Mouse (Mus musculus) MEL (cell line): ENCODE measurements around the gene Fam129c. TPM values are rescaled to one million over a fixed set of nuclear protein-coding genes. Genes with fewer than 3 reads are reported as not detected.
A peak's percentile ranks its signal among the peaks of the same experiment; 100 is the strongest.

Source experiments
- DNase-seq: peaks from one replicate; pipeline ENCODE4 v3.0.0; 2011; ENCODE audit warnings: low read depth, low spot score
- H3K27ac ChIP-seq: 2 replicates; pipeline ENCODE4 v1.5.1; 2012; ENCODE audit warnings: low read depth, mild to moderate bottlenecking, control low read depth, low read length, moderate library complexity; ENCODE audit not compliant: control insufficient read depth
- H3K27me3 ChIP-seq, 2 experiments: fragments of 150-350 bp in 1 of 2; sonication (generic) in 1 of 2; 2 replicates each; pipeline ENCODE4 v1.6.1; 2012; ENCODE audit warnings: low read length in 2 of 2, mild to moderate bottlenecking in 2 of 2, improper control_type of control experiment in 1 of 2, moderate library complexity in 1 of 2; ENCODE audit not compliant: insufficient read depth in 2 of 2, control insufficient read depth in 1 of 2
- H3K36me3 ChIP-seq, 2 experiments: 2 replicates each; pipeline ENCODE4 v1.6.1; 2012 to 2014; ENCODE audit warnings: low read length in 2 of 2, improper control_type of control experiment in 1 of 2, inconsistent platforms in 1 of 2, mild to moderate bottlenecking in 1 of 2; ENCODE audit not compliant: insufficient read depth in 2 of 2, control insufficient read depth in 1 of 2
- H3K4me1 ChIP-seq, 2 experiments: fragments of 150-350 bp in 1 of 2; sonication (generic) in 1 of 2; 2 replicates each; pipeline ENCODE4 v1.6.1; 2012; ENCODE audit warnings: low read length in 2 of 2, improper control_type of control experiment in 1 of 2, mild to moderate bottlenecking in 1 of 2; ENCODE audit not compliant: insufficient read depth in 2 of 2, control insufficient read depth in 1 of 2
- H3K4me3 ChIP-seq, 2 experiments: fragments of 150-350 bp in 1 of 2; sonication (generic) in 1 of 2; 2 replicates each; pipeline ENCODE4 v1.5.1; 2012; ENCODE audit warnings: low read depth in 2 of 2, low read length in 2 of 2, mild to moderate bottlenecking in 2 of 2, moderate library complexity in 2 of 2, control low read depth in 1 of 2, improper control_type of control experiment in 1 of 2; ENCODE audit not compliant: control insufficient read depth in 1 of 2, insufficient read depth in 1 of 2
- H3K79me2 ChIP-seq: 2 replicates; pipeline ENCODE4 v1.6.1; 2012; ENCODE audit warnings: mild to moderate bottlenecking, low read length, moderate library complexity; ENCODE audit not compliant: control insufficient read depth, poor library complexity, insufficient read depth
- H3K9ac ChIP-seq: 2 replicates; pipeline ENCODE4 v1.6.1; 2012; ENCODE audit warnings: low read depth, mild to moderate bottlenecking, control low read depth, low read length, moderate library complexity; ENCODE audit not compliant: control insufficient read depth, poor library complexity, severe bottlenecking
- H3K9me3 ChIP-seq: fragments of 150-350 bp; sonication (generic); replicated peaks from 2 replicates; pipeline ENCODE4 v1.6.1; 2012; ENCODE audit warnings: mild to moderate bottlenecking, low read length, improper control_type of control experiment, moderate library complexity; ENCODE audit not compliant: insufficient read depth
- CHD2 ChIP-seq: IDR thresholded peaks from 2 replicates; pipeline ENCODE4 v1.6.1; 2011; ENCODE audit warnings: low read length, improper control_type of control experiment
- ETS1 ChIP-seq: IDR thresholded peaks from 2 replicates; pipeline ENCODE4 v1.6.1; 2012; ENCODE audit warnings: low read depth, mild to moderate bottlenecking, inconsistent platforms, low read length, improper control_type of control experiment, moderate library complexity
- HCFC1 ChIP-seq: IDR thresholded peaks from 2 replicates; pipeline ENCODE4 v1.6.1; 2012; ENCODE audit warnings: low read depth, mild to moderate bottlenecking, inconsistent platforms, low read length, improper control_type of control experiment, moderate library complexity
- MXI1 ChIP-seq: IDR thresholded peaks from 2 replicates; pipeline ENCODE4 v1.6.1; 2011; ENCODE audit warnings: mild to moderate bottlenecking, low read depth, low read length, improper control_type of control experiment
- MYC ChIP-seq: IDR thresholded peaks from 2 replicates; pipeline ENCODE4 v1.6.1; 2011; ENCODE audit warnings: low read depth, mild to moderate bottlenecking, low read length, improper control_type of control experiment, moderate library complexity
- NRF1 ChIP-seq: IDR thresholded peaks from 2 replicates; pipeline ENCODE4 v1.6.1; 2014; ENCODE audit warnings: low read depth, mild to moderate bottlenecking, inconsistent platforms, low read length, improper control_type of control experiment, moderate library complexity; ENCODE audit not compliant: poor library complexity, insufficient read depth, severe bottlenecking
- POLR2A ChIP-seq, 2 experiments: IDR thresholded peaks; 2 replicates each; pipeline ENCODE4 v1.6.1; 2011 to 2012; ENCODE audit warnings: low read length in 2 of 2, mild to moderate bottlenecking in 2 of 2, control low read depth in 1 of 2, improper control_type of control experiment in 1 of 2, low read depth in 1 of 2, moderate library complexity in 1 of 2; ENCODE audit not compliant: control insufficient read depth in 1 of 2, insufficient read depth in 1 of 2, poor library complexity in 1 of 2
- SIN3A ChIP-seq: IDR thresholded peaks from 2 replicates; pipeline ENCODE4 v1.6.1; 2012; ENCODE audit warnings: low read length, improper control_type of control experiment, inconsistent platforms
- SMC3 ChIP-seq: IDR thresholded peaks from 2 replicates; pipeline ENCODE4 v1.6.1; 2011; ENCODE audit warnings: low read depth, low read length, improper control_type of control experiment
- TCF12 ChIP-seq: IDR thresholded peaks from 2 replicates; pipeline ENCODE4 v1.6.1; 2014; ENCODE audit warnings: low read depth, mild to moderate bottlenecking, inconsistent platforms, low read length, improper control_type of control experiment, moderate library complexity
- USF1 ChIP-seq: IDR thresholded peaks from 2 replicates; pipeline ENCODE4 v1.6.1; 2014; ENCODE audit warnings: low read depth, mild to moderate bottlenecking, inconsistent platforms, low read length, improper control_type of control experiment, moderate library complexity
- USF2 ChIP-seq, 2 experiments: IDR thresholded peaks; 2 replicates each; pipeline ENCODE4 v1.6.1; 2011 to 2012; ENCODE audit warnings: improper control_type of control experiment in 2 of 2, low read length in 2 of 2, borderline replicate concordance in 1 of 2, inconsistent platforms in 1 of 2, low read depth in 1 of 2, mild to moderate bottlenecking in 1 of 2; ENCODE audit not compliant: insufficient read depth in 1 of 2
- polyA plus RNA-seq, 2 experiments: library from polyadenylated mRNA; stranded (reverse) in 1 of 2; unstranded in 1 of 2; fragments of >175 nt in 1 of 2; fragments of >200 nt in 1 of 2; gene quantifications; 2 replicates each; pipeline versions ENCODE4 v1.2.1 to v1.2.4; 2012; ENCODE audit warnings: low replicate concordance in 2 of 2, low read depth in 1 of 2; ENCODE audit not compliant: insufficient read length in 2 of 2, insufficient read depth in 1 of 2, missing spikeins in 1 of 2
- total RNA-seq: library from RNA; depleted of rRNA; stranded (reverse); fragments of 300-350 nt; gene quantifications from 2 replicates; pipeline ENCODE4 v1.2.3, GENCODE M21; 2012

The Fam129c gene
- total and polyA plus RNA-seq, 3 experiments, result 7.6 to 8.3 TPM; not detected in 1

DNA sequence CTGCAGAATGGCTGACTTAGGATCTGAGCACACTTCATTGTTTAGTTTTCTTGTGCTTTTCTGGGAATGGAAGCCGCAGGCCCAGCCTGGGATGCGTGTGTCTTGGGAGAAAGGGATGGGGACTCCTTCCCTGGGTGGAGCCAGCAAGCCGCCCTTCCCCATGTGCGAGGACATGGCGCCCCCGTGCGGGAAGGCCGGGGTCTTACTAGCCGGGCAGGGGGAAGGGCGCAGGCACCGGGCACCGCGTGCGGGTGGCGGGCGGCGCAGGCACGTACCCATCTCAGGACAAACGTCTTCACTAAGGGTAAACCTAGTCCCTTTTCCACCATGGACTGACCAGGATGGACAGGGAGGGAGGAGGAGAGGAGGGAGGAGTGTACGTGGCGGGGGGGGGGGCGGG, 35.7 kb downstream of the Fam129c start (continued):
- TF ChIP-seq USF1 (no peak), ETS1 (0 out of 2 replicates have a peak, but pooled peaks have one; percentile 20)

GRCm38 (mm10) chr8:71633981-71634667, 36.7 kb downstream of the Fam129c start:
- H3K27me3 ChIP-seq, result no peaks in the 10 kb centered on the region
- TF ChIP-seq MXI1 (peak; percentile 72), NRF1 (peak; percentile 43; the same call in 1 of the 2 replicates), USF2 (IDR thresholded peaks at IDR 0.05; ENCODE audit: borderline replicate concordance in 1 of 2, insufficient read depth in 1 of 2, low read depth in 1 of 2, low read length in 2 of 2) (no peak), MYC (peak; percentile 63; the same call in 1 of the 2 replicates), HCFC1 (peak; percentile 32; the same call in 1 of the 2 replicates), POLR2A (IDR thresholded peaks at IDR 0.05; ENCODE audit: control insufficient read depth in 1 of 2, insufficient read depth in 1 of 2, low read depth in 1 of 2, low read length in 2 of 2, poor library complexity in 1 of 2) (0 out of 4 replicates have a peak, but pooled peaks of 1 of the 2 experiments have one; percentile 2), SIN3A (peak; percentile 75), TCF12 (0 out of 2 replicates have a peak, but pooled peaks have one; percentile 4), SMC3 (0 out of 2 replicates have a peak, but pooled peaks have one; percentile 1), CHD2 (no peak)
- TF ChIP-seq, all 39 proteins: peak for 8
- Histone ChIP-seq H3K9me3 (no peaks in the 10 kb centered on the region), H3K79me2 (no peaks in the 10 kb centered on the region; the same call in 1 of the 2 replicates), H3K4me3 (peak overlapping the region; percentile 53 to 83), H3K9ac (peak overlapping the region; percentile 50), H3K27ac (no peak overlapping the region), H3K4me1 (peaks cover 0 to 20% of the 10 kb centered on the region in 2 experiments; a peak in 1 of 4 replicates), H3K36me3 (peaks cover 0 to 7% of the 10 kb centered on the region in 2 experiments; a peak in 2 of 4 replicates)
- DNase-seq, result peak; percentile 92

GRCm38 (mm10) chr8:71637149-71638095, 40.0 kb downstream of the Fam129c start:
- peaks cover 0 to 6% of the 10 kb centered on the region in 2 experiments; a peak in 1 of 4 replicates for H3K4me1 ChIP-seq
- no peak overlapping the region for H3K4me3 ChIP-seq
- no peak overlapping the region for H3K27ac ChIP-seq
- H3K27me3 ChIP-seq, result no peaks in the 10 kb centered on the region
- no peaks in the 10 kb centered on the region for H3K79me2 ChIP-seq
- no peak overlapping the region for H3K9ac ChIP-seq
- TF ChIP-seq MXI1, result no peak
- H3K9me3 ChIP-seq, result no peaks in the 10 kb centered on the region
- DNase-seq, result no peak
- H3K36me3 ChIP-seq, result peaks cover 0 to 3% of the 10 kb centered on the region in 2 experiments; a peak in 2 of 4 replicates
